Mouse (Mus musculus) duodenum, adult 2 months (tissue): ENCODE measurements around the gene Nlrp4b. TPM values are rescaled to one million over a fixed set of nuclear protein-coding genes. Genes with fewer than 3 reads are reported as not detected.

Experiments used
- polyA plus RNA-seq: library from polyadenylated mRNA; depleted of rRNA; stranded (reverse); fragments of >200 nt; gene quantifications from 2 replicates; pipeline ENCODE4 v1.2.3, GENCODE M21; 2012; ENCODE audit warnings: low replicate concordance; rRNA removed

The Nlrp4b gene
- not detected in 2 replicates for polyA plus RNA-seq

GRCm38 (mm10) chr7:10687489-10687888 is at the start of gene Nlrp4b:
Nlrp4b (plus strand) TSS chr7:10687789.

DNA sequence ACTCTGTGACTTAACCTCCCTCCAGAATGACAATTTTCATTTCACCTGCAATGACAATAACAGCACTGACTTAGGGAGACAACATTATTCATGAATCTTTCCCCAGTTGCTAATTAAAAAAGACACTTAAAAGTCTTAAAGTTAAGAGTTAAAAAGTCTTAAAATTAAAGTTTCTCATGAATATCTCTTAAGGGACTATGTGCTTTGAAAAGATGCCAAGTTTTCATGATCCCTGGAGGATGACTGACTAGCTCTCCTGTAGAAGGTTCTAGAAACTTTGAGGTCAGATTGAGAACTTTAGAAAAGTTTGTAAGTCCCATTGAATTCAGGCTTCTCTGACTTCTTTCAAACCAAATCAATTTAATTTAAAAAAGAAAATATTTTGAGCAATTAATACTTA is 66.7 kb downstream of the Nlrp4b start, which contains the start of gene Vmn1r71:
Gene Vmn1r71, minus strand, starts transcription at position 101 of the 400 bp plus-strand sequence.

Other genes with a start within 250 kb of the Nlrp4b start
- not detected in 2 replicates for gene Vmn1r67, start 244.5 kb upstream of the Nlrp4b start, polyA plus RNA-seq
- gene Zik1, start 192.4 kb upstream of the Nlrp4b start, polyA plus RNA-seq: 0.05 TPM in 1 of 2 replicates, not detected in the other
- not detected in 2 replicates for gene Vmn1r68, start 129.3 kb upstream of the Nlrp4b start, polyA plus RNA-seq
- gene Vmn1r69, start 74.1 kb upstream of the Nlrp4b start, polyA plus RNA-seq: not detected in 2 replicates
- not detected in 2 replicates for gene Vmn1r70, start 56.3 kb upstream of the Nlrp4b start, polyA plus RNA-seq
- not detected in 2 replicates for gene Vmn1r71, start 66.6 kb downstream of the Nlrp4b start, polyA plus RNA-seq
- not detected in 2 replicates for gene Zscan4b, start 217.3 kb downstream of the Nlrp4b start, polyA plus RNA-seq